Mouse (Mus musculus) adrenal gland, adult 2 months (tissue): ENCODE measurements at regions not wholly inside any gene's neighbourhood (a gene's known extent, or its start where the extent isn't known, plus 50 kb on each side); places are given as distances from the start of the nearest gene placed in this dataset.

ENCODE experiments used
- DNase-seq: peaks from one replicate; pipeline ENCODE4 v3.0.0; 2021

GRCm38 (mm10) chr10:9462361-9462760 is 212.6 kb downstream of the Samd5 start:
- no peak for DNase-seq

- no peak for DNase-seq
Measured at GRCm38 (mm10) chr10:9459145-9459544, 215.9 kb downstream of the Samd5 start.

- no peak for DNase-seq
Measured at GRCm38 (mm10) chr10:9458466-9458865, 216.5 kb downstream of the Samd5 start.

- DNase-seq = no peak
Measured at GRCm38 (mm10) chr10:9457222-9457621, 217.8 kb downstream of the Samd5 start.

GRCm38 (mm10) chr10:9439072-9439471 is 235.9 kb downstream of the Samd5 start:
- DNase-seq = no peak

GRCm38 (mm10) chr10:9438366-9438765 is 236.6 kb downstream of the Samd5 start:
- no peak for DNase-seq

GRCm38 (mm10) chr10:9429085-9429484 is 245.9 kb downstream of the Samd5 start:
- no peak for DNase-seq

- no peak for DNase-seq
Measured at GRCm38 (mm10) chr10:9420741-9421140, 254.3 kb downstream of the Samd5 start.

GRCm38 (mm10) chr10:9416685-9417084 is 258.3 kb downstream of the Samd5 start:
- no peak for DNase-seq

GRCm38 (mm10) chr10:9406101-9406500 is 268.9 kb downstream of the Samd5 start:
- DNase-seq = no peak

- DNase-seq = no peak
Measured at GRCm38 (mm10) chr10:9405417-9405816, 269.6 kb downstream of the Samd5 start.

GRCm38 (mm10) chr10:9404963-9405362 is 270.0 kb downstream of the Samd5 start:
- DNase-seq = no peak

GRCm38 (mm10) chr10:9400911-9401617 is 273.9 kb downstream of the Samd5 start:
- no peak for DNase-seq

- DNase-seq = no peak
Measured at GRCm38 (mm10) chr10:9377440-9378101, 297.4 kb downstream of the Samd5 start.

GRCm38 (mm10) chr10:9362306-9362865 is 312.6 kb downstream of the Samd5 start:
- no peak for DNase-seq

- DNase-seq = no peak
Measured at GRCm38 (mm10) chr10:9338207-9338801, 336.7 kb downstream of the Samd5 start.

- DNase-seq = no peak
Measured at GRCm38 (mm10) chr10:9334245-9334845, 340.7 kb downstream of the Samd5 start.

GRCm38 (mm10) chr10:9331694-9332093 is 343.3 kb downstream of the Samd5 start:
- no peak for DNase-seq

- DNase-seq = no peak
Measured at GRCm38 (mm10) chr10:9328324-9328723, 346.7 kb downstream of the Samd5 start.

GRCm38 (mm10) chr10:9327881-9328280 is 347.1 kb downstream of the Samd5 start:
- DNase-seq = peak; percentile 17

- no peak for DNase-seq
Measured at GRCm38 (mm10) chr10:9312326-9312725, 362.7 kb downstream of the Samd5 start.

- DNase-seq = no peak
Measured at GRCm38 (mm10) chr10:9310346-9310745, 364.7 kb downstream of the Samd5 start.

- no peak for DNase-seq
Measured at GRCm38 (mm10) chr10:9296055-9296454, 379.0 kb downstream of the Samd5 start.
